Mouse (Mus musculus) left cerebral cortex, postnatal 10 days (tissue): Measurements from ENCODE around the gene Hist1h2ba. TPM values are rescaled to one million over a fixed set of nuclear protein-coding genes. Genes with fewer than 3 reads are reported as not detected.

Experiments
- DNase-seq, 2 experiments: peaks; one replicate each; pipeline ENCODE4 v3.0.0; 2021 to 2022; ENCODE audit warnings: low spot score in 2 of 2, mixed read lengths in 1 of 2; ENCODE audit errors: extremely low spot score in 1 of 2
- intact Hi-C: fragments of 180-260 bp; cut with DNase I; formaldehyde crosslinking; loops from one replicate; pipeline ENCODE4 v1.15.1; 2025
- microRNA-seq: library from miRNA; unstranded; fragments of <30 nt; microRNA quantifications from one replicate; pipeline ENCODE4 v1.2.0, GENCODE M21; 2022
- total RNA-seq, 2 experiments: library from RNA; stranded (reverse); gene quantifications; 2 replicates each; pipeline ENCODE4 v1.2.3; 2021

Hist1h2ba gene
- total RNA-seq, 2 experiments from 2014 or later: not detected

DNA sequence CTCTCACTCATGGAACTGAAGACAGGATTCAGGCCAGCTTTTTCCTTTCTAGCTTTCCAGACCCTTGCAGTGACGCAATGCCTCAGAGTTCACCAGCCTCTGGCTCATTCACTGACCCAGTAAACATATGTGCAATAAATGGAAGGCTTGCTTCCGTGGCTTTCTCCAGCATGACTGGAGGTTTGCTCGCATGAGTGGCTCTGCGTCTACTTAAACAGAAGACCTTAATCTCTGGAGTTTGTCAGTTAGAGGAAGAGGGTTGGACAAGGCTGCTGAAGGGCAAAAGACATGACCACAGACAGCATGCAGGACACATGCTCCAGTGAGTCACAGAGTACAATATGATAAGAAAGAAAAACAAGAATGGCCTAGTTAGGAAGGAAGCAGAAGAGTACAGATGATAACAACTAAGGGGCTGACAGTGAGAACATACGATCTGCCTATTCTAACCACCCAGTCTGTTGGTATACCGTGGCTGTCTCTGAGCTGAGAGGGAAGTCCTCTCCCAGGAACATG is 20.1 kb downstream of the Hist1h2ba start:
- intact Hi-C loops: no loop called here
- DNase-seq: no peak

DNA sequence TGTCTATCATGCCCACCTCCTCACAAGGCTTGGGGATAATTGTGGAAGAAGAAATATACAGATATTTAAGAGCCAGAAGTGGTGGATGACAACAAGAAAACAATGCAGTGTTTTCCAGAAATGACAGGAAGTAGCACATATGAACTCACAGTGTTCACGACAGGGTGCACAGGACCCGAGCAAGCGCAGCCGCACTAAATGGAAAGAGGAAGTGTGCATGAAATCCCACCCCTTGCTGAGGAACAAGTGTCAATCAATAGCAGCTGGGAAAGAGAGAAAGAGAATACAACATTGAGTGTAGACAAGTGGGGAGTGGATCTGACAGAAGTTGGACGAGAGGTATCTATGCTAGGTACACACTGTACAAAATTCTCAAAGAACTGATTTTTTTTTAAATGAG is 22.6 kb downstream of the Hist1h2ba start:
- intact Hi-C loops: no loop called here
- DNase-seq: no peak

DNA sequence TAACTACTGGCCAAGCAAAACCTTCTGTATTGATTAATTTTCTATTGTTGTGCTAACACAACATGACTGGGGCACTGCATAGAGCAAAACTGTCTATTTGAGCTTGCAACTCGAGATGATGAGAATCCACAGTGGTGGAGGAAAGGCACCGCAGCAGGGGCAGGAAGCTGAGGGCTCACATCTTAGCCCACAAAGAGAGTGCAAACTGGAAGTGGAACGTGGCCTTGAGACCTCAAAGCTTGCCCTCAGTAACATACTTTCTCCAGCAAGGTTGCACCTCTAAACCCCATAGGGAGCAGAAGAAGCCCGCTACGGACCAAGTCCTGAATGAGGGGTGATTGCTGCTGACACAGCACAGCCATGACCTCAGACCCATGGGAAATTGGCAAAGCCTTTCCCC is 23.8 kb downstream of the Hist1h2ba start:
- no peak for DNase-seq

DNA sequence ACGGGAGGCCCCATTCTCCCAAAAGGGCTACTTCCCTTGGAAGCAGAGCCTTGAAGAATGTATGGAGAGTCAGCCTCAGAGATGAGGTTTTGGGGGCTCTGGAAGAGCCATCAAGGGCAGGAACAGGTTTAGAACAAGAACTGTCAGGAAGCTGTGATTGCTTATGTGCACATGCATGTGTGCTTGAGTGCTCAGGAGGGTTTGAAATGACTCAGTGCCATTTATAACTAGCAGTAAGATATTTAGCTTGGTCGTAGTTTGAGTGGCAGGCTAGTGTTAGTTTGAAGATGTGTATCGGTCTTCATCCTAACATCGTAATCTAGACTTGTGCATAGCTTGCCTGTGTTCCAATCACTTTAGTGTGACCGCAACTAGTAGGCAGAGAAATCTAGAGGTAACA is 27.1 kb downstream of the Hist1h2ba start:
- no peak for DNase-seq
- intact Hi-C loops: no loop called here

More for the DNA sequence above, 23.8 kb downstream of the Hist1h2ba start:
- intact Hi-C loops: no loop called here

DNA sequence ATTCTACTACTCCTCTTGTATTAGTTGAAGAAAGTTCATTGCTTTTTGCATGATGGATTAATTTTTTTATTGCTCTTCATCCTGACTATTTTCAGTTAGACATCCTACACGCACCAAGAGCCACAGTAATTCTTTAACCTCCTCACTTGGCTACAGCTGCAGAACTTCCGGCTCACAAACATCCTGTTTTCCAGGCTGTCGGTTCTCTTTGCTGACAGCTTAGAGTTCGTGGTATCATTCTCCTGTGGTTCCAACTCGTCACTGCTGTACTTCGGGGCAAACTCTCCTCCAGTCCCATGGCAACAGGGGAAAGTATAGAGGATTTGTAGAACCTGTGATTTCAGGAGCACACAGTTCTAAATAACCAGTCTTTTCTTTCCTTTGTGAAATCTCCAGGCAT is 35.7 kb downstream of the Hist1h2ba start:
- no peak for DNase-seq
- intact Hi-C loops: no loop called here

DNA sequence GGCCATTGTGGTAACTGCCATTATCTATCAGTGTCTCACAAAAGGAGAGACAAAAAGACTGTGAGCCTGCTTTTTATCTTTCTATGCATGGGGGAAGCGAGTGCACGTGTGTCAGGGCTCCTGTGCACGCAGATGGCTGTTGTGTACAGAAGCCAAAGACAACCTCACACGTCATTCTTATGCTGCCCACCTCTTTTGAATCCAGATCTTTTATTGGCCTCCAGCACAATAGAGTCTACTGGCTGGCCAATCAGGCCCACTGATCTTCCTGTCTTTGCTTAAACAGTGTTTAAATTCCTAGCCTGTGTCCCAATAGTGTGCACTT is 40.7 kb downstream of the Hist1h2ba start:
- no peak for DNase-seq

DNA sequence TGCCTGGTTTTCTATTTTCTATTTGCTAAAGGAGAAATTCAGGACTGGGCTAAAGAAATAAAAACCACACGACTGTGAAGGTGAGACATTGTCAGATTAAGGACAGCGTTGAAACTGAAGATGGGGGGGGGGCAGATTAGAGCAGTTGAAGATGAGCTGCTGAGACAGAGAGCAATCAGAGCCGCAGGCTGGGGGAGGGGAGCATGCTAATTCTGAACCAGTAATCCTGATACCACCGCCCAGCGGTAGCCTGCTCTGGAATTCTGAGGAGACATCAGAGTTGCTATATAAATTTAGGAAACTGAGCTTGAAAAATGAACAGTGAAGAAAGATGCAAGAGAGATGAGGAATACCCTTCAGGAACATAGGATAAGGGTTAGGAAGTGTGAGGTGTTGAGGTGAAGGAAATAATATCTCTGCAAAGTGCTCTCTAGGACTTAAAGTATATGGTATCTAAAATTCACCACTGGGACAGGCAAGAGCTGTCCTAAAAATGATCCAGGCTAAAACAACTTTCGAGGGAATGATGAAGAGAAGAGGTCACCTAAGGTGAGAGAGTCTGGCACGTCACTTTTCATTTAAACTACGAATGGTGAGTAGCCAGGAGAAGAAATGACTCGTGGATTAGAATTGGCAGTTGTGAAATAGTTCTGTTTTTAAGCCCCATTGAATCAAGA is 41.2 kb downstream of the Hist1h2ba start:
- intact Hi-C loops: no loop called here

More for the DNA sequence above, 40.7 kb downstream of the Hist1h2ba start:
- intact Hi-C loops: no loop called here

DNA sequence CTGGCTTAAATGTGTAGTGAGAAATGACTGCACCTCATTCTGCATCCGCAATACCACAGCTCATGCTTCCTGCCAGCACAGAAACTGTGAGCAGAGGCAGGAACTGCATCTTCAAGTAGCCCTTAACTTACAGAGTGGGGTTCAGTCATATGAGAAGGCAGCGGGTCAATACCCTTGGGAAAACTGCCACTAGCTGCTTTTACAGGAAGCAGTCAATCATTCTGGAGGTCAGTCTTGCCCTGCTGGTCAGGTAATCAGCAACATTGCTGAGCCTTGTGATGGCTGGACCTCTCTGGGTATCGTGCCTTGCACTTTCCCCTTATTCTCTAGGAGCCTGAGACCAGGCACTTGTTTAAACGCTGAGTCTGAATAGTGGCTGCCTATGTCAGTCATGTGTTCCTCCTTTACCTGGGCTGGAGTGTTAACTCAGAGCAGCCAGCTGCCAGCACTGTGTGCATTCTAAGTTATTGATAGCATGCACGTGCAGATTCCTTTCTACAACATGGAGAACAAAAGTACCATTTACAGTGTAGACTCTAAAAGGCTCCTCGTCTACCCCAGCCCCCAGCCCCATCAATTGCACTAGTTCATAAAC is 44.8 kb downstream of the Hist1h2ba start:
- intact Hi-C loops: no loop called here
- DNase-seq: no peak

More for the DNA sequence above, 41.2 kb downstream of the Hist1h2ba start:
- DNase-seq: no peak

DNA sequence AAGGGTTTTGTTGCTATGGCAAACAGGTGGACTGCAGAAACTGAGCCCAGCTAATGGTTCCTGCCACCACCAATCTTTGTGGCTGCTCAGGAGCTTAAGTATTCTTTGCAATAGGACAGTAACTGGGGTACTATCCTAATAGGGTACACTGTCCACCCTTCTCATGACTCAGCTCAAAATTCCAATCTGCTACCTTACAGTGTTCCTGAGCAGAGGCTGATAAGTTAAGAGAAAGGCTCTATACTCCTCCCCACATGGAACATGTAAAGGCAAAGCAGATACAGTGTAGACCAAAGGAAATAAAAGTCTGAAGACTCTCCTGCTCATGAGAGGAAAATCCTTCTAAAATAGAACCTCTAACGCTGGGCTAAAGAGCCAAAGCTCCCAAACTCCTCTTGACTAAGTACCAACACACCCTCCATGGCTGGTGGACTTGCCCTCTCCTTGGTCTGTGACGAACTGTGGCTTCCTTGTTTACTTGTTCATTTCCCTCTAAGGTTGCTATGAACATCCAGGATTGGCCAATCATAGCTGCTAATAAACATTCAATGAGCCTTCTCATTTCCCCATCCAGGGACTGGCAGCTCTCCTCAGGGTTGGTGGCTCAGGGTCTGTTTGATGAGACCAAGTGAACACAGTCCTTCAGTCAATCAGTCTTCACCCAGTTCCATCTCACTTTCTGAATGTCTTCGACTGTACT is 46.8 kb downstream of the Hist1h2ba start:
- intact Hi-C loops: no loop called here
- DNase-seq: no peak

DNA sequence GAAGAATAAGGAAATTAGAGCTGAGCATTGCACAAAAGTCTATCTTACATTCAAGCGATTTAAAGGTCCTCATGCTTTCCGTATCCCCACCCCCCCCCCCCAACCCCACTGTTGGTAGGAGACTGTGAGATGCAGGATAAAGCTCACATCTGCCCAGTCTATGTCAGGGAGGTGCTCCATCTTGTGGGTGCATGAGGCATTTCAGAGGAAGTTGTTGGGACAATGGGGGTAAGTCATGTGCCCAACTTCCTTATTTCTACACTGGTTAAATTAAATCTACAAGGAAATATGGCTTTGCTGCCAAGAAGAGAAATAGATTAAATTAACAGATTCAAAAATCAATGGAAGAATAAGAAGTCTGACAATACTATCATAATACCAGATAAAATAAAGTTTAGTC is 48.4 kb downstream of the Hist1h2ba start:
- intact Hi-C loops: no loop called here
- no peak for DNase-seq

Small RNAs within 50 kb of the gene (microRNA-seq; reads per million reads assigned to microRNA genes)
- gene Gm44344: not detected

Other genes starting within 250 kb of the Hist1h2ba start
- 10 to 100 TPM; 17.4 to 21.2 TPM for gene Hist1h2bc, start 250.0 kb downstream of the Hist1h2ba start, total RNA-seq
- not detected for gene Hist1h1t, start 238.3 kb downstream of the Hist1h2ba start, total RNA-seq
- 100 to 1,000 TPM in 1 of 2 experiments, 10 to 100 TPM in 1; 94.0 to 104 TPM for gene Hist1h4c, start 235.7 kb downstream of the Hist1h2ba start, total RNA-seq
- gene Hfe, start 223.3 kb downstream of the Hist1h2ba start, total RNA-seq: 1 to 10 TPM; 2.0 to 2.5 TPM
- gene Hist1h1c, start 195.3 kb downstream of the Hist1h2ba start, total RNA-seq: 10 to 100 TPM; 75.9 to 81.0 TPM
- gene Hist1h3c, start 188.6 kb downstream of the Hist1h2ba start, total RNA-seq: 10 to 100 TPM; 13.2 to 15.0 TPM
- gene Hist1h2bb, start 187.4 kb downstream of the Hist1h2ba start, total RNA-seq: 10 to 100 TPM; 25.4 to 26.6 TPM
- gene Hist1h2ab, start 183.0 kb downstream of the Hist1h2ba start, total RNA-seq: 10 to 100 TPM; 43.9 to 44.2 TPM
- gene Hist1h3b, start 181.9 kb downstream of the Hist1h2ba start, total RNA-seq: 10 to 100 TPM; 37.4 to 47.0 TPM
- 10 to 100 TPM; 79.7 to 80.1 TPM for gene Hist1h4b, start 177.1 kb downstream of the Hist1h2ba start, total RNA-seq
- 10 to 100 TPM; 77.4 to 83.3 TPM for gene Hist1h4a, start 172.9 kb downstream of the Hist1h2ba start, total RNA-seq
- gene Hist1h3a, start 171.8 kb downstream of the Hist1h2ba start, total RNA-seq: 10 to 100 TPM; 53.3 to 58.4 TPM
- gene Hist1h1a, start 170.5 kb downstream of the Hist1h2ba start, total RNA-seq: 10 to 100 TPM; 32.9 to 36.8 TPM
- gene Trim38, start 164.2 kb downstream of the Hist1h2ba start, total RNA-seq: under 1 TPM; 0.36 to 0.54 TPM
- gene Slc17a2, start 127.2 kb downstream of the Hist1h2ba start, total RNA-seq: not detected
- gene Slc17a3, start 94.7 kb downstream of the Hist1h2ba start, total RNA-seq: under 1 TPM; 0.19 to 0.28 TPM
- not detected for gene Slc17a1, start 66.4 kb downstream of the Hist1h2ba start, total RNA-seq
- gene Slc17a4, start 19.1 kb downstream of the Hist1h2ba start, total RNA-seq: not detected
- gene Hist1h2aa, start 306 bp upstream of the Hist1h2ba start, total RNA-seq: not detected
- under 1 TPM; 0.64 to 0.83 TPM for gene Scgn, start 57.1 kb upstream of the Hist1h2ba start, total RNA-seq